Mouse (Mus musculus) heart, embryonic 14.5 days (tissue): ENCODE measurements at regions not wholly inside any gene's neighbourhood (a gene's known extent, or its start where the extent isn't known, plus 50 kb on each side); places are given as distances from the start of the nearest gene placed in this dataset.

Experiments used
- ATAC-seq: fragments of 200-750 bp; cut with Nextera tagmentation; 2 replicates; pipeline ENCODE4 v1.8.0; 2017; ENCODE audit warnings: low read depth, moderate TSS enrichment; ENCODE audit not compliant: insufficient number of reproducible peaks, insufficient read depth, low FRiP score
- H3K27ac ChIP-seq, 2 experiments: fragments of 200-500 bp in 1 of 2; fragments of 300-500 bp in 1 of 2; sonication (generic) in 1 of 2; replicated peaks in 1 of 2; 2 replicates each; pipeline ENCODE4 v1.5.1; 2012 to 2014; ENCODE audit warnings: low read depth in 2 of 2, low read length in 2 of 2, control low read depth in 1 of 2, mild to moderate bottlenecking in 1 of 2, mixed read lengths in 1 of 2; ENCODE audit not compliant: control insufficient read depth in 1 of 2, insufficient read depth in 1 of 2
- H3K27me3 ChIP-seq: fragments of 300-500 bp; sonication (generic); 2 replicates; pipeline ENCODE4 v1.6.1; 2014; ENCODE audit warnings: mild to moderate bottlenecking, low read length, control low read depth; ENCODE audit not compliant: control insufficient read depth, insufficient read depth
- H3K36me3 ChIP-seq: fragments of 300-500 bp; sonication (generic); 2 replicates; pipeline ENCODE4 v1.6.1; 2014; ENCODE audit warnings: mild to moderate bottlenecking, control low read depth, low read length, mixed read lengths; ENCODE audit not compliant: control insufficient read depth, insufficient read depth
- H3K4me1 ChIP-seq, 2 experiments: fragments of 200-500 bp in 1 of 2; fragments of 300-500 bp in 1 of 2; sonication (generic) in 1 of 2; 2 replicates each; pipeline ENCODE4 v1.6.1; 2012 to 2014; ENCODE audit warnings: low read length in 2 of 2, control low read depth in 1 of 2, mixed read lengths in 1 of 2; ENCODE audit not compliant: control insufficient read depth in 2 of 2, insufficient read depth in 2 of 2
- H3K4me2 ChIP-seq: fragments of 300-500 bp; sonication (generic); 2 replicates; pipeline ENCODE4 v1.6.1; 2014; ENCODE audit warnings: mild to moderate bottlenecking, low read length
- H3K4me3 ChIP-seq, 2 experiments: fragments of 200-500 bp in 1 of 2; fragments of 300-500 bp in 1 of 2; sonication (generic) in 1 of 2; 2 replicates each; pipeline ENCODE4 v1.5.1; 2012 to 2014; ENCODE audit warnings: low read length in 2 of 2, mild to moderate bottlenecking in 2 of 2, control low read depth in 1 of 2, low read depth in 1 of 2, moderate library complexity in 1 of 2; ENCODE audit not compliant: control insufficient read depth in 1 of 2, insufficient read depth in 1 of 2
- H3K9ac ChIP-seq: fragments of 300-500 bp; sonication (generic); 2 replicates; pipeline ENCODE4 v1.6.1; 2014; ENCODE audit warnings: mild to moderate bottlenecking, low read length
- H3K9me3 ChIP-seq: fragments of 300-500 bp; sonication (generic); 2 replicates; pipeline ENCODE4 v1.6.1; 2016; ENCODE audit warnings: low read length, control low read depth; ENCODE audit not compliant: control insufficient read depth
- WGBS: fragments of 180-500 bp; shearing (Covaris S2); extraction: QIAGEN DNeasy Blood & Tissue Kit; methylation state at CpG from one replicate; pipeline ENCODE4 v1.1.7; 2014; 5-methylcytosine and 5-hydroxymethylcytosine counted together

DNA sequence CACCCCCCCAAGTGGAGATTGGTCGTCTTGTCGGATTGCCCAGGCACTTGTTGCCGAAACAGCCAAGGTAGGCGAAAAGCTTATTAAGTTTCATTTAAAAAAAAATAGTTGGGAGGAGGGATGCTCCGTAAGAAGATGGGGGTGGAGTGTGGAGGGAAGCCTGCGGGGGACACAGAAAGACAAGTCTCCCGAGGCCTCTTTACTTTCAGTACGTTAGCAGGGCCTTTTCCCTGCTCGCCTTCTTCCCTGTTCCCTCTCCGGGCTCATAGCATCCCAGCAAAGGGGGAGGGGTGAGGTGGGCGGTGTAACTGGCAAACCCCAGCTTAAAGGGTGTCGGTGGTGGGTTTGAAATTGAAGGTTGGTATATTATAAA, 131.5 kb upstream of the Ubr2 start:
- Histone ChIP-seq H3K4me3 (peak overlapping the region; percentile 75 to 79), H3K4me1 (peaks cover 6 to 30% of the 10 kb centered on the region in 2 experiments; a peak in 3 of 4 replicates), H3K9me3 (no peaks in the 10 kb centered on the region), H3K36me3 (0 out of 2 replicates have a peak, but pooled peaks cover 4% of the 10 kb centered on the region), H3K27me3 (no peaks in the 10 kb centered on the region), H3K4me2 (peak overlapping the region; percentile 96), H3K9ac (peak overlapping the region; percentile 81), H3K27ac (peak overlapping the region; percentile 21 to 97)
- under 1% methylated on average over 12 of the region's 12 CpGs for WGBS
- no peak for ATAC-seq

GRCm38 (mm10) chr17:47140969-47141842, 130.8 kb upstream of the Ubr2 start:
- no peaks in the 10 kb centered on the region for H3K9me3 ChIP-seq
- H3K4me3 ChIP-seq: peak overlapping the region; percentile 75 to 79
- ATAC-seq: peak; percentile 54
- H3K36me3 ChIP-seq: 0 out of 2 replicates have a peak, but pooled peaks cover 4% of the 10 kb centered on the region
- H3K4me1 ChIP-seq: peaks cover 6 to 30% of the 10 kb centered on the region in 2 experiments; a peak in 3 of 4 replicates
- H3K9ac ChIP-seq: peak overlapping the region; percentile 81
- peak overlapping the region; percentile 96 for H3K4me2 ChIP-seq
- H3K27me3 ChIP-seq: no peaks in the 10 kb centered on the region
- WGBS: 1% methylated on average over 34 of the region's 35 CpGs
- H3K27ac ChIP-seq: peak overlapping the region; percentile 74 to 97

GRCm38 (mm10) chr17:47140241-47140968, 130.0 kb upstream of the Ubr2 start:
- peak overlapping the region; percentile 81 for H3K9ac ChIP-seq
- H3K36me3 ChIP-seq: 0 out of 2 replicates have a peak, but pooled peaks cover under 1% of the 10 kb centered on the region
- H3K9me3 ChIP-seq: no peaks in the 10 kb centered on the region
- peaks cover 6 to 29% of the 10 kb centered on the region in 2 experiments; a peak in 3 of 4 replicates for H3K4me1 ChIP-seq
- peak; percentile 16; the same call in 1 of the 2 replicates for ATAC-seq
- H3K27ac ChIP-seq: peak overlapping the region; percentile 95 to 97
- H3K27me3 ChIP-seq: no peaks in the 10 kb centered on the region
- peak overlapping the region; percentile 75 to 79 for H3K4me3 ChIP-seq
- H3K4me2 ChIP-seq: peak overlapping the region; percentile 96
- under 1% methylated on average over 49 of the region's 53 CpGs for WGBS

DNA sequence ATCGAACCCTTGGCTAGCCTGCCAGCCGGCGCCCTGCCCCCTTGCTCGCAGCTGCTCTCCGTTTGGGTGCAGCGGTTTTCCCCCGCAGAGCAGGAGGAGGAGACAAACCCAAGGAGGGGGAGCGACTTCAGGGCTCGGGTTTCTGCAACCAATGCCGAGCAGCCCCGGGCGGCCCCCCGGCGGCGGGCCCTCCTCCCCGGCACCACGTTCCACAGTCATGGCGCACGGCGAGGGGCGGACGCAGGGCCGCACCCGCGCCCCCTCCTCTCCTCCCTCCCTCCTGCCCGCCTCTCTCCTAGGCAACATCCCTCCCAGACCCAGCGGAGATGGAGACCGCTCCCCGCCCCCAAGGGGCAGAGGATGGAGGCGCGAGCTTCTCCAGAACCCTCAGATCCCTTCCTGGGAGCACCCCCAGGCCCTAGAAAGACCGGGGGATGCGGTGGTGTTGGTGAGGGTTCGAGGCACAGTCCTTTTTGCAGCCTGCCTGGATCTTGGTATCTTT, 129.4 kb upstream of the Ubr2 start:
- peak; percentile 93 for ATAC-seq
- WGBS: 0% methylated on average over 24 of the region's 34 CpGs

DNA sequence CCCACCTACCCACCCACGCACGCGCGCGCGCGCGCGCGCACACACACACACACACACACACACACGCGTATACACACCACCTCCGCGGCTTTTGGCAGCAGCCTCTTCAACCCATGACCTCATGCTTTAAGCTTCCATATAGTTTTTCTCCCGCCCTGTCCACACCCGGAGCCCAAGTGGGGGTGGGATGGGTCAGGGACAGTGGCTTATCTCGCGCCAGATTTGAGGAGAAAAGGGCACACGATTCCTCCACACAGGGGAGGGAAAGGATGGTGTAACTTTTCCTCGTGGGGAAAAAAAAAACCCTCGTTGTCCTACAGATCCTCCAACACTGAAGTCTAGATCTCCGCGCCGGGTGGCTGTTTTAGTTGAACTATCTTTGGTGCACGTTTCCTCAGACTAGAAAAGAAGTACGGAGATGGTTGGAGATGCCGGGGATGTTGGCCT, 128.8 kb upstream of the Ubr2 start:
- WGBS: under 1% methylated on average over 26 of the region's 27 CpGs
- H3K4me2 ChIP-seq: peak overlapping the region; percentile 96
- no peaks in the 10 kb centered on the region for H3K27me3 ChIP-seq
- H3K4me3 ChIP-seq: peak overlapping the region; percentile 75 to 79
- no peaks in the 10 kb centered on the region for H3K36me3 ChIP-seq
- no peak for ATAC-seq
- peak overlapping the region; percentile 75 to 97 for H3K27ac ChIP-seq
- no peaks in the 10 kb centered on the region for H3K9me3 ChIP-seq
- peak overlapping the region; percentile 81 for H3K9ac ChIP-seq
- H3K4me1 ChIP-seq: peaks cover 6 to 17% of the 10 kb centered on the region in 2 experiments; a peak in 3 of 4 replicates

More for the DNA sequence above, 129.4 kb upstream of the Ubr2 start:
- H3K4me1 ChIP-seq: peaks cover 6 to 23% of the 10 kb centered on the region in 2 experiments; a peak in 3 of 4 replicates
- peak overlapping the region; percentile 81 for H3K9ac ChIP-seq
- H3K4me2 ChIP-seq: peak overlapping the region; percentile 96
- H3K36me3 ChIP-seq: no peaks in the 10 kb centered on the region
- H3K27me3 ChIP-seq: no peaks in the 10 kb centered on the region
- H3K4me3 ChIP-seq: peak overlapping the region; percentile 75 to 79
- H3K27ac ChIP-seq: peak overlapping the region; percentile 95 to 97
- no peaks in the 10 kb centered on the region for H3K9me3 ChIP-seq

GRCm38 (mm10) chr17:47138174-47138573, 127.8 kb upstream of the Ubr2 start:
- H3K36me3 ChIP-seq: no peaks in the 10 kb centered on the region
- WGBS: 27% methylated on average over 6 of the region's 6 CpGs
- H3K27ac ChIP-seq: no peak overlapping the region
- no peak overlapping the region for H3K4me2 ChIP-seq
- no peak overlapping the region for H3K4me3 ChIP-seq
- H3K4me1 ChIP-seq: peaks cover 6 to 12% of the 10 kb centered on the region in 2 experiments; a peak in 3 of 4 replicates
- no peaks in the 10 kb centered on the region for H3K27me3 ChIP-seq
- ATAC-seq: no peak
- no peaks in the 10 kb centered on the region for H3K9me3 ChIP-seq
- H3K9ac ChIP-seq: no peak overlapping the region

DNA sequence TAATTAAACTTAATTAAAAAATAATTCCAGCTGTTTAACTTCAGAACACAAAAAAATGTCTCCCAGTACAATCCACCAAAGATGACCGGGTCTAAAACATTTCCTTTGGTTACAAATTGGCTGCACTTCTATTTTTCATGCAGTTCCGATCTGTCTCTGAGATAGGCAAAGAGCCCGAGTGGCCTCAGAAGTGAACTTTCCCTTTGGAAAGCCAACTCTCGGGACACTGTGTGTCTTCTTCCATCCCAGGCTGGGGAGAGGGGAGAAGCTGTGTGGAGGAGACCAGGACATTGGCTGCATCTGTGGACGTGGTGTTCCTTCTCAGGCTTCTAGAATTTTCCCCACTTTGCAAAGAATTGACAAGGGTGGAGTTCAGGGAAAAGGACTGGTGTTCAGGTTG, 125.0 kb upstream of the Ubr2 start:
- no peaks in the 10 kb centered on the region for H3K27me3 ChIP-seq
- peaks cover 4% of the 10 kb centered on the region; the same call in 1 of the 2 replicates for H3K9me3 ChIP-seq
- H3K27ac ChIP-seq: no peak overlapping the region
- no peak overlapping the region for H3K9ac ChIP-seq
- H3K4me2 ChIP-seq: no peak overlapping the region
- H3K4me3 ChIP-seq: no peak overlapping the region
- no peaks in the 10 kb centered on the region for H3K36me3 ChIP-seq
- 69% methylated on average over 5 of the region's 5 CpGs for WGBS
- ATAC-seq: no peak
- peaks cover 0 to 4% of the 10 kb centered on the region in 2 experiments; a peak in 1 of 4 replicates for H3K4me1 ChIP-seq
